Mouse (Mus musculus) limb, embryonic 14.5 days (tissue): ENCODE measurements around the gene Chst15. TPM values are rescaled to one million over a fixed set of nuclear protein-coding genes. Genes with fewer than 3 reads are reported as not detected.
A peak's percentile ranks its signal among the peaks of the same experiment; 100 is the strongest.

Experiments
- ATAC-seq: fragments of 200-750 bp; cut with Nextera tagmentation; 2 replicates; pipeline ENCODE4 v1.8.0; 2017; ENCODE audit warnings: low read depth, moderate number of reproducible peaks, moderate TSS enrichment; ENCODE audit not compliant: low FRiP score
- DNase-seq: peaks from one replicate; pipeline ENCODE4 v3.0.0-alpha.2; 2015; ENCODE audit warnings: low spot score
- H3K27ac ChIP-seq: fragments of 300-500 bp; sonication (generic); replicated peaks from 2 replicates; pipeline ENCODE4 v1.5.1; 2014; ENCODE audit warnings: low read depth, mild to moderate bottlenecking, low read length, moderate library complexity, mixed read lengths
- H3K27me3 ChIP-seq: fragments of 300-500 bp; sonication (generic); 2 replicates; pipeline ENCODE4 v1.6.1; 2014; ENCODE audit warnings: low read length, mixed read lengths; ENCODE audit not compliant: control insufficient read depth, insufficient read depth
- H3K36me3 ChIP-seq: fragments of 300-500 bp; sonication (generic); 2 replicates; pipeline ENCODE4 v1.6.1; 2014; ENCODE audit warnings: mild to moderate bottlenecking, low read length, moderate library complexity, mixed read lengths; ENCODE audit not compliant: control insufficient read depth, insufficient read depth
- H3K4me1 ChIP-seq: fragments of 300-500 bp; sonication (generic); 2 replicates; pipeline ENCODE4 v1.6.1; 2014; ENCODE audit warnings: antibody characterized with exemption, low read length, mixed read lengths; ENCODE audit not compliant: control insufficient read depth, insufficient read depth
- H3K4me2 ChIP-seq: fragments of 300-500 bp; sonication (generic); replicated peaks from 2 replicates; pipeline ENCODE4 v1.6.1; 2014; ENCODE audit warnings: low read depth, mild to moderate bottlenecking, low read length, moderate library complexity; ENCODE audit not compliant: severe bottlenecking
- H3K4me3 ChIP-seq: fragments of 300-500 bp; sonication (generic); replicated peaks from 2 replicates; pipeline ENCODE4 v1.5.1; 2014; ENCODE audit warnings: low read length
- H3K9ac ChIP-seq: fragments of 300-500 bp; sonication (generic); 2 replicates; pipeline ENCODE4 v1.6.1; 2014; ENCODE audit warnings: mild to moderate bottlenecking, low read depth, low read length, moderate library complexity; ENCODE audit not compliant: severe bottlenecking
- H3K9me3 ChIP-seq: fragments of 300-500 bp; sonication (generic); 2 replicates; pipeline ENCODE4 v1.6.1; 2016; ENCODE audit warnings: low read length; ENCODE audit not compliant: control insufficient read depth
- POLR2A ChIP-seq: fragments of 200-500 bp; IDR thresholded peaks from 2 replicates; pipeline ENCODE4 v1.8.0; 2012; ENCODE audit warnings: inconsistent platforms, mild to moderate bottlenecking, moderate library complexity, borderline replicate concordance; ENCODE audit not compliant: insufficient read depth, insufficient read length; ENCODE audit errors: extremely low read depth
- WGBS: fragments of 180-500 bp; shearing (Covaris S2); extraction: QIAGEN DNeasy Blood & Tissue Kit; methylation state at CpG from one replicate; pipeline ENCODE4 v1.1.7; 2014; 5-methylcytosine and 5-hydroxymethylcytosine counted together
- polyA plus RNA-seq, 2 experiments: library from polyadenylated mRNA; depleted of rRNA in 1 of 2; stranded (reverse) in 1 of 2; unstranded in 1 of 2; fragments of >200 nt; fragmentation: Nextera tagmentation in 1 of 2; extraction: Ambion mirVana in 1 of 2; gene quantifications; 2 replicates each; pipeline versions ENCODE4 v1.2.1 to v1.2.3; 2012 to 2014

Gene Chst15
- polyA plus RNA-seq, 2 experiments = 16.1 to 16.4 TPM

GRCm38 (mm10) chr7:132253513-132253912 lies 63.5 kb downstream of the Chst15 start:
- DNase-seq (no peak), ATAC-seq (no peak)
- Histone ChIP-seq H3K4me3 (no peak overlapping the region), H3K9me3 (no peaks in the 10 kb centered on the region), H3K27me3 (no peaks in the 10 kb centered on the region), H3K36me3 (peaks cover 3% of the 10 kb centered on the region; the same call in 1 of the 2 replicates), H3K4me1 (no peaks in the 10 kb centered on the region), H3K9ac (no peak overlapping the region), H3K4me2 (no peak overlapping the region), H3K27ac (no peak overlapping the region)
- WGBS = 86% methylated on average over 5 of the region's 5 CpGs
- TF ChIP-seq POLR2A = no peak

GRCm38 (mm10) chr7:132253078-132253477 lies 64.0 kb downstream of the Chst15 start:
- ATAC-seq (no peak), DNase-seq (no peak)
- H3K4me1 ChIP-seq = no peaks in the 10 kb centered on the region
- H3K36me3 ChIP-seq = peaks cover 3% of the 10 kb centered on the region; the same call in 1 of the 2 replicates
- H3K4me2 ChIP-seq = no peak overlapping the region
- H3K9me3 ChIP-seq = no peaks in the 10 kb centered on the region
- 93% methylated on average over 4 of the region's 4 CpGs for WGBS
- H3K27ac ChIP-seq = no peak overlapping the region
- H3K27me3 ChIP-seq = no peaks in the 10 kb centered on the region
- no peak overlapping the region for H3K4me3 ChIP-seq
- TF ChIP-seq POLR2A = no peak
- no peak overlapping the region for H3K9ac ChIP-seq

- TF ChIP-seq POLR2A = no peak
- Histone ChIP-seq H3K4me1 (peaks cover 5% of the 10 kb centered on the region; the same call in 1 of the 2 replicates), H3K4me2 (no peak overlapping the region), H3K36me3 (peaks cover 10% of the 10 kb centered on the region), H3K9ac (no peak overlapping the region), H3K4me3 (no peak overlapping the region), H3K27ac (no peak overlapping the region), H3K27me3 (no peaks in the 10 kb centered on the region), H3K9me3 (no peaks in the 10 kb centered on the region)
- ATAC-seq = peak; percentile 56
- WGBS = 40% methylated on average over 10 of the region's 10 CpGs
- DNase-seq = no peak
Measured at GRCm38 (mm10) chr7:132249563-132250119, 67.4 kb downstream of the Chst15 start.

GRCm38 (mm10) chr7:132247567-132247966 lies 69.5 kb downstream of the Chst15 start:
- Histone ChIP-seq H3K9me3 (no peaks in the 10 kb centered on the region), H3K27ac (no peak overlapping the region; the same call in 1 of the 2 replicates), H3K4me1 (peaks cover 5% of the 10 kb centered on the region; the same call in 1 of the 2 replicates), H3K4me2 (no peak overlapping the region), H3K9ac (no peak overlapping the region), H3K36me3 (peaks cover 18% of the 10 kb centered on the region), H3K4me3 (no peak overlapping the region), H3K27me3 (no peaks in the 10 kb centered on the region)
- no peak for TF ChIP-seq POLR2A
- DNase-seq = peak; percentile 57
- ATAC-seq = peak; percentile 81
- WGBS = 22% methylated on average over 11 of the region's 11 CpGs

GRCm38 (mm10) chr7:132247091-132247490 lies 69.9 kb downstream of the Chst15 start:
- Histone ChIP-seq H3K27ac (no peak overlapping the region), H3K9me3 (no peaks in the 10 kb centered on the region), H3K4me1 (peaks cover 5% of the 10 kb centered on the region; the same call in 1 of the 2 replicates), H3K4me2 (no peak overlapping the region), H3K36me3 (peaks cover 22% of the 10 kb centered on the region), H3K27me3 (no peaks in the 10 kb centered on the region), H3K4me3 (no peak overlapping the region), H3K9ac (no peak overlapping the region)
- TF ChIP-seq POLR2A = no peak
- ATAC-seq (no peak), DNase-seq (no peak)
- WGBS = 77% methylated on average over 5 of the region's 5 CpGs
